13 mouse cellular contexts compared by ENCODE assay signal in the genomic region with DNA sequence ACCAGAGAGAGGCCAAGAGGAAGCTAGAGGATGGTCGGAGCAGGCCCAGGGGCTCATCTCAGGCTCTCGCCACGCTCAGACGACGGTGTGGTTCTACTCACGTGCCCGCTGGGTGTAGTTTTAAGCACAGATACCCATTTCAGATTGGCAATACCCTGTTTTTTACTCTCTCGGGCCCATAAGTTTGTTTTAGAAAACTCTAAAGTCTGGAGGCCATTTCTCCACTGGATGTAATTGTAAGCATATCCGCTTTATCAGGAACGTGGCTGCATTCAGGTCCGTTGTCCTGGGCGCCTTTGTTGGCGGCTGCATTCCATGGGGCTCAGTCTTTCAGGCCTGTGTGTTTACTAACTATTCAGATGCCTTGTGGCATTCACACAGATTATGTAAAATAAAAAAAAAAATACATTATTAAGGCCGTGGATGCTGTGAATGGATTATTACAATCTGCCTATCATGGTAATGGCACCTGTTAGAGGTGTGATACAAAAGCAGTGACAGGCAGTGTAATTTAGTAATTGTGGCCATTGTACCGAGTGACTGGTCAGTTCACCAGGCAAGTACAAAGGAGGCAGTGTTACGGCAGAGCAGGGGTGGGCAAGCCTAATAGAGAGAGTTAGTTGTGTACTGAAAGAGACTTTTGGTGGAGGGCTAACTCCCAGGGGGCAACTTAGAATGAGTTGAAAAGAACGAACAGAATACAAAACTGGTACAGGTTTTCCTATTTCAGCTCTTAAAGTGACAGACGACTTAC.
A peak's percentile ranks its signal among the peaks of the same experiment; 100 is the strongest.
DNase-seq lines count a peak whose midpoint lies in the region; ATAC-seq lines count a peak whose summit lies in the region.
"Had no signal": no experiment of that assay in that cellular context is flagged by ENCODE, and none has a peak within 500 bp of the region (broad histone marks: within the 10 kb centered on the region; RNA-seq: fewer than 3 reads in every experiment).

No protein-coding gene starts in this region.

- ATAC-seq in forebrain, embryonic 16.5 days = peak; percentile 37; the same call in 1 of the 2 replicates

- H3K9ac ChIP-seq in forebrain, embryonic 16.5 days (replicated peaks; ENCODE audit: low read depth, low read length) = no peak overlapping the region
- H3K9ac ChIP-seq: embryonic facial prominence, embryonic 12.5 days had no signal

- no peak overlapping the region for H3K27ac ChIP-seq in forebrain, embryonic 16.5 days (ENCODE audit: low read length)
- peak overlapping the region; percentile 46; the same call in 1 of the 2 replicates for H3K27ac ChIP-seq in limb, embryonic 10.5 days
- H3K27ac ChIP-seq: embryonic facial prominence, embryonic 12.5 days had no signal

- peaks cover 27% of the 10 kb centered on the region for H3K4me1 ChIP-seq in forebrain, embryonic 16.5 days (replicated peaks; ENCODE audit: control insufficient read depth, insufficient read depth, low read length)
- peaks cover 18% of the 10 kb centered on the region; the same call in 1 of the 2 replicates for H3K4me1 ChIP-seq in limb, embryonic 10.5 days
- H3K4me1 ChIP-seq: embryonic facial prominence, embryonic 12.5 days had no signal

- peak; percentile 56 for DNase-seq in embryo, embryonic 10 days (ENCODE audit: low spot score)
- DNase-seq in embryo, embryonic 9.5 days (ENCODE audit: extremely low spot score) = no peak
- DNase-seq in limb, embryonic 10.5 days (ENCODE audit: low spot score) = no peak
- DNase-seq in retina, embryonic 14.5 days (ENCODE audit: low spot score) = peak; percentile 29
- DNase-seq in adrenal gland, adult 8-10 months = no peak
- DNase-seq in layer of hippocampus, adult 8-10 months (ENCODE audit: low spot score in 2 of 2) = no peak
- no peak for DNase-seq in right cerebral cortex, postnatal 25 days
- DNase-seq: adrenal gland, postnatal 25 days; kidney, adult 2 months; spleen, adult 18-20 months had no signal

- no peak overlapping the region; the same call in 1 of the 2 replicates for H3K4me2 ChIP-seq in forebrain, embryonic 16.5 days (ENCODE audit: low read length)
- H3K4me2 ChIP-seq: embryonic facial prominence, embryonic 12.5 days; liver, embryonic 11.5 days had no signal

- 26% methylated on average over 18 of the region's 18 CpGs for WGBS in forebrain, embryonic 16.5 days
- 86% methylated on average over 18 of the region's 18 CpGs for WGBS in limb, embryonic 10.5 days

- no peaks in the 10 kb centered on the region for H3K36me3 ChIP-seq in forebrain, embryonic 16.5 days (ENCODE audit: control insufficient read depth, insufficient read depth)
- H3K36me3 ChIP-seq in limb, embryonic 10.5 days = no peaks in the 10 kb centered on the region
- H3K36me3 ChIP-seq: embryonic facial prominence, embryonic 12.5 days had no signal

- no peaks in the 10 kb centered on the region for H3K9me3 ChIP-seq in forebrain, embryonic 16.5 days (ENCODE audit: control insufficient read depth, low read length)
- no peaks in the 10 kb centered on the region for H3K9me3 ChIP-seq in limb, embryonic 10.5 days (replicated peaks)
- H3K9me3 ChIP-seq: embryonic facial prominence, embryonic 12.5 days had no signal

- no peaks in the 10 kb centered on the region for H3K27me3 ChIP-seq in forebrain, embryonic 16.5 days (replicated peaks; ENCODE audit: control insufficient read depth, insufficient read depth, low read length)
- no peaks in the 10 kb centered on the region for H3K27me3 ChIP-seq in limb, embryonic 10.5 days (ENCODE audit: low read depth, poor library complexity, severe bottlenecking)
- H3K27me3 ChIP-seq: embryonic facial prominence, embryonic 12.5 days had no signal

- H3K4me3 ChIP-seq in forebrain, embryonic 16.5 days (replicated peaks; ENCODE audit: low read length) = no peak overlapping the region
- no peak overlapping the region for H3K4me3 ChIP-seq in limb, embryonic 10.5 days
- H3K4me3 ChIP-seq: embryonic facial prominence, embryonic 12.5 days had no signal

Comparison
In these comparisons a context has a peak if more than half of its experiments do, and no peak if none do; other contexts are left out.
1. DNase-seq: peak in embryo, embryonic 10 days (single experiment) and retina, embryonic 14.5 days (single experiment); none in embryo, embryonic 9.5 days (single experiment), limb, embryonic 10.5 days (single experiment), adrenal gland, adult 8-10 months (single experiment), layer of hippocampus, adult 8-10 months (0 of 2) and right cerebral cortex, postnatal 25 days (single experiment).